Mouse (Mus musculus): ENCODE measurements around the gene Cep170. TPM values are rescaled to one million over a fixed set of nuclear protein-coding genes. Genes with fewer than 3 reads are reported as not detected.

The Cep170 gene
- polyA plus RNA-seq, 1 experiment from 2014 or later, result 17.5 TPM

DNA sequence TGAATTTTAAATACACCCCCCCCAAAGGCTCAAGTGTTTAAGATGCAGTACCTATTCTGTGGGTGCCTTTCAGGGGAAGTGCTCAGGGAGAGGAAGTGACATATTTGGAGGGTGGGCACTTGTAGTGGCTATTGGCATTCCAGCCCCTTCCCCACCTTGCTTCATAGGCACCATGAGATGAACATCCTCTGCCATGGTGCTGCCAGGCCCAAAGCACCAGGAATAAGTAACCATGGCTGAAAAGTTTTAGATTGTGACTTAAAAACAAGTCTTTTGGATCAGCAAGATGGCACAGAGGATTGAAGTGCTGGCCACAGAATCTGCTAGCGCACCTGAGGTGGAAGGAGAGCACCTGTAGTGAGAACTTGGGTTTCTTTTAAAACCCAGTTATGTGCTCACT is 113.6 kb downstream of the Cep170 start:
- Histone ChIP-seq H3K36me3 (ENCODE audit: control insufficient read depth, insufficient read depth, low read length) (no peaks in the 10 kb centered on the region), H3K27ac (ENCODE audit: low read depth, low read length) (no peak overlapping the region), H3K27me3 (replicated peaks; ENCODE audit: control insufficient read depth, insufficient read depth, low read length) (no peaks in the 10 kb centered on the region), H3K9me3 (ENCODE audit: control insufficient read depth, low read length) (no peaks in the 10 kb centered on the region), H3K4me3 (ENCODE audit: low read depth, low read length) (no peak overlapping the region), H3K4me2 (no peak overlapping the region), H3K9ac (ENCODE audit: low read depth, low read length) (no peak overlapping the region), H3K4me1 (replicated peaks; ENCODE audit: control insufficient read depth, insufficient read depth, low read length) (no peaks in the 10 kb centered on the region)
- 89% methylated on average over 1 of the region's 1 CpGs for WGBS
- DNase-seq (ENCODE audit: low spot score) (no peak), ATAC-seq (replicated peaks; ENCODE audit: low FRiP score) (no peak)

DNA sequence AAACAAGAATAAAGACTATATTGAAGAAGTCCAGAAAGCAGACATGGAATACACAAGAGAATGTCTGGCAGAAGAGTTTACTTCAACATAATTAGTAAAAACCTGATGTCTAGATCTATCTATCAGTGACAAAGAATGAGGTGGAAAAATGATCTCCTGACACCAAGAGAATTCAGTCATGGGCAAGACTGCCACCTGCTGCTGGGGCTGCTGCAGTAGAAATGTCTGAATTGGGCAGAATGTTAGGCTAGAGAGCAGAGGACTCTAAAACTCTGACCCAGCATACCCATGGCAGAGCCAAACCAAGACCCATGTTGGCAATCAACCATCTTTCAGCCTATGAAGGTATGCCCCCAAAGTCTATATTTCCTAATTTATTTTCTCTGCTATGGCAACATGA is 114.1 kb downstream of the Cep170 start:
- Histone ChIP-seq H3K27me3 (replicated peaks; ENCODE audit: control insufficient read depth, insufficient read depth, low read length) (no peaks in the 10 kb centered on the region), H3K4me3 (ENCODE audit: low read depth, low read length) (no peak overlapping the region), H3K4me2 (no peak overlapping the region), H3K36me3 (ENCODE audit: control insufficient read depth, insufficient read depth, low read length) (no peaks in the 10 kb centered on the region), H3K9me3 (ENCODE audit: control insufficient read depth, low read length) (no peaks in the 10 kb centered on the region), H3K27ac (ENCODE audit: low read depth, low read length) (no peak overlapping the region), H3K4me1 (replicated peaks; ENCODE audit: control insufficient read depth, insufficient read depth, low read length) (no peaks in the 10 kb centered on the region), H3K9ac (ENCODE audit: low read depth, low read length) (no peak overlapping the region)
- DNase-seq (ENCODE audit: low spot score) (no peak), ATAC-seq (replicated peaks; ENCODE audit: low FRiP score) (no peak)

DNA sequence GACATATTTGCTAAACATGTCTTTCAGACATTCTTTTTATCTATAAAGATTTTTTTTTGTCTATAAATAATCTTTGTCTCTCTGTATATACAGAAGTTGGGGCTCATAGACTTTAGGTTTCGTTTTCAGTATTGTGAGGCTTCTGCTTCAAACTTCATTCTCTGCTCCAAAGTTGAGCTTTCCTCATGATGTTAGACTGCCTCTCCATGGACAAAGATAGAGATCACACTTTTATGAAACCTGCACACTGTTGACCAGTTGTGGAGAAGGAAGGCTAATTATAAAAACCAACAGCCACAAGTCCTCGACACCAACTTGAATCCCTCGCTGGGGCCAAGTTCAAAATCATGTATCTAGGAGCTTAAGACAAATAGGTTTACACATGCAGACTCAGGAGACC is 115.2 kb downstream of the Cep170 start:
- Histone ChIP-seq H3K4me3 (ENCODE audit: low read depth, low read length) (no peak overlapping the region), H3K4me1 (replicated peaks; ENCODE audit: control insufficient read depth, insufficient read depth, low read length) (no peaks in the 10 kb centered on the region), H3K9me3 (ENCODE audit: control insufficient read depth, low read length) (no peaks in the 10 kb centered on the region), H3K9ac (ENCODE audit: low read depth, low read length) (no peak overlapping the region), H3K27ac (ENCODE audit: low read depth, low read length) (no peak overlapping the region), H3K27me3 (replicated peaks; ENCODE audit: control insufficient read depth, insufficient read depth, low read length) (no peaks in the 10 kb centered on the region), H3K36me3 (ENCODE audit: control insufficient read depth, insufficient read depth, low read length) (no peaks in the 10 kb centered on the region), H3K4me2 (no peak overlapping the region)
- no peak for ATAC-seq (replicated peaks; ENCODE audit: low FRiP score)
- no peak for DNase-seq (ENCODE audit: low spot score)
- 74% methylated on average over 3 of the region's 3 CpGs for WGBS

DNA sequence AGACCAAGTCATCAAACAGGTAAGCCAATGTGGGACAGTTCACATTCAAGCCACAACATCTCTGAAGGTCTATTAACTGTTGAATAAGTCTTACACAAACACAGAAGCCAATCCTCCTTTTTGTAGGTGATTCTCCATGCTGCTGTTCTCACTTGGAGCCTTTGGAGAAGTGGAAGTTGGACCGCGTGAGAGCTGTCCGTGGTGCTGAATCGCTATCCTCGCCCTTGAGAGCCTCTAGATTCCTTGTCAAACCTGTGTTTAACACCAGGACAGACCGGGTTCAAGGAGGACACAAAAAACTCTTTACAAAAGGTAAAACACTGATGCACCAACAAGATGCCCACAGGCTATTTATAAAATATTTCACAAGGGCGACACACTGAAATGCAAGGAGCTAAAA is 116.8 kb downstream of the Cep170 start:
- ATAC-seq (replicated peaks; ENCODE audit: low FRiP score), result no peak
- no peaks in the 10 kb centered on the region for H3K4me1 ChIP-seq (replicated peaks; ENCODE audit: control insufficient read depth, insufficient read depth, low read length)

DNA sequence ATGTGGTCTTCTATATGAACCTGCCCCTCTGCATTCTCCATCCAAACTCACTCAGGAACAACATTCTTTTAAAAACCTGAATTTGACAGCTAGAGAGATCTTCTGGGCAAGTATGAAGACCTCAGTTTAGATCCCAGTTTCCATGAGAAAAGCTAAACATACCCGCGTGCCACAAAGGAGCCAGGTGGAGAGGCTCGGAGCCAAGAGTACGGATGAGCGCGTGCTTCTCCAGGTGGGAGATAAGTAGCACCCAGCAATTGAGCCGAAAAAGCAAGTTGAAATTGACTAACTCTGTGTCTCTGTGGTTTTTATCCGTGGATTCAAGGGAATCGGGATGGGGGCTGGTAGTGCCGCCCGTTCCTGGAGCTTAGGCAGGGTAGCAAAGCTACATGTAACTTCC is 122.8 kb downstream of the Cep170 start:
- Histone ChIP-seq H3K9me3 (ENCODE audit: control insufficient read depth, low read length) (no peaks in the 10 kb centered on the region), H3K9ac (ENCODE audit: low read depth, low read length) (no peak overlapping the region), H3K27me3 (replicated peaks; ENCODE audit: control insufficient read depth, insufficient read depth, low read length) (no peaks in the 10 kb centered on the region), H3K27ac (ENCODE audit: low read depth, low read length) (no peak overlapping the region), H3K4me3 (ENCODE audit: low read depth, low read length) (no peak overlapping the region), H3K4me1 (replicated peaks; ENCODE audit: control insufficient read depth, insufficient read depth, low read length) (no peaks in the 10 kb centered on the region), H3K36me3 (ENCODE audit: control insufficient read depth, insufficient read depth, low read length) (no peaks in the 10 kb centered on the region), H3K4me2 (no peak overlapping the region)
- DNase-seq (ENCODE audit: low spot score), result no peak
- 89% methylated on average over 11 of the region's 11 CpGs for WGBS
- ATAC-seq (replicated peaks; ENCODE audit: low FRiP score), result no peak

More for the DNA sequence above, 116.8 kb downstream of the Cep170 start:
- peak; percentile 45 for DNase-seq (ENCODE audit: low spot score)
- Histone ChIP-seq H3K27ac (ENCODE audit: low read depth, low read length) (no peak overlapping the region), H3K9ac (ENCODE audit: low read depth, low read length) (no peak overlapping the region), H3K27me3 (replicated peaks; ENCODE audit: control insufficient read depth, insufficient read depth, low read length) (no peaks in the 10 kb centered on the region), H3K4me3 (ENCODE audit: low read depth, low read length) (no peak overlapping the region), H3K36me3 (ENCODE audit: control insufficient read depth, insufficient read depth, low read length) (no peaks in the 10 kb centered on the region), H3K4me2 (no peak overlapping the region), H3K9me3 (ENCODE audit: control insufficient read depth, low read length) (no peaks in the 10 kb centered on the region)
- WGBS, result 17% methylated on average over 7 of the region's 7 CpGs

DNA sequence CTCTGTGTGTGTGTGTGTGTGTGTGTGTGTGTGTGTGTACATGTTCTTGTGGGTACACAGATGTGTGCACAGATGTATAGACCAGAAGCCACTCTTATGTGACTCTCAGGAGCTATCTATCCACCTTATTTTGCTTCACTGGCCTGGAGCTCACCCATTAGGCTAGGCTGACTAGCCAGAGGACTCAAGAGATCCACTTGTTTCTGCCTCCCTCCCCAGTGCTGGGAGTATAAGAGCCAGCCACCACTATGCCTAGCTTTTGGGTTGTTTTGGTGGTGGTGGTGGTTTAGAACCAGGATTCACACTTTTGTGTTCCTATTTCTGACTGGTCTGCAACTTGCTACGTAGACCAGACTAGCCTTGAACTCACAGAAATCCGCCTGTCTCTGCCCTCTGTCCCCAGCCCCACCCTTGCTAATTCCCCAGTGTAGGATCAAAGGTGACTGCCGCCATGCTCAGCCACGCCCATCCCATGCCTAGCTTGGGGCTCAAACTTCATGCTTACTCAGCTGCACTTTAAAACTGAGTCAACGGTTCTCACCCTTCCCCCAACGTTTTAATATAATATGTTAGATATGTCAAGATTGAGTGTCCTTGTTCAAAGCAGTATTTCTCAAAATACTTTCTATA is 125.5 kb downstream of the Cep170 start:
- H3K9me3 ChIP-seq (ENCODE audit: control insufficient read depth, low read length), result no peaks in the 10 kb centered on the region
- H3K27ac ChIP-seq (ENCODE audit: low read depth, low read length), result no peak overlapping the region
- no peaks in the 10 kb centered on the region for H3K4me1 ChIP-seq (replicated peaks; ENCODE audit: control insufficient read depth, insufficient read depth, low read length)
- no peak overlapping the region for H3K9ac ChIP-seq (ENCODE audit: low read depth, low read length)
- H3K4me3 ChIP-seq (ENCODE audit: low read depth, low read length), result no peak overlapping the region
- no peak for ATAC-seq (replicated peaks; ENCODE audit: low FRiP score)
- H3K4me2 ChIP-seq, result no peak overlapping the region
- H3K27me3 ChIP-seq (replicated peaks; ENCODE audit: control insufficient read depth, insufficient read depth, low read length), result no peaks in the 10 kb centered on the region
- H3K36me3 ChIP-seq (ENCODE audit: control insufficient read depth, insufficient read depth, low read length), result no peaks in the 10 kb centered on the region
- 72% methylated on average over 6 of the region's 6 CpGs for WGBS
- DNase-seq (ENCODE audit: low spot score), result no peak

MicroRNAs within 50 kb of the gene (microRNA counts, 519-probe panel; counts per million panel counts)
- 3,744 counts per million, percentile 18 among the panel's probes with 10 or more counts for microRNA mmu-miR-350

Small RNA genes lying within 50 kb of the gene (microRNA-seq; reads per million reads assigned to microRNA genes)
- 462 reads per million, percentile 65 among the genes with 10 or more reads in this experiment for gene Mir350 (ENCODE audit: borderline number of aligned reads)

Other genes with a start within 250 kb of the Cep170 start
- 9.4 and 11.7 TPM in 2 replicates for gene Sdccag8, start 593 bp upstream of the Cep170 start, polyA plus RNA-seq (2014; fragmentation: Nextera tagmentation; extraction: Ambion mirVana)

Data from liver, embryonic 11.5 days (tissue).